In the genomic region with DNA sequence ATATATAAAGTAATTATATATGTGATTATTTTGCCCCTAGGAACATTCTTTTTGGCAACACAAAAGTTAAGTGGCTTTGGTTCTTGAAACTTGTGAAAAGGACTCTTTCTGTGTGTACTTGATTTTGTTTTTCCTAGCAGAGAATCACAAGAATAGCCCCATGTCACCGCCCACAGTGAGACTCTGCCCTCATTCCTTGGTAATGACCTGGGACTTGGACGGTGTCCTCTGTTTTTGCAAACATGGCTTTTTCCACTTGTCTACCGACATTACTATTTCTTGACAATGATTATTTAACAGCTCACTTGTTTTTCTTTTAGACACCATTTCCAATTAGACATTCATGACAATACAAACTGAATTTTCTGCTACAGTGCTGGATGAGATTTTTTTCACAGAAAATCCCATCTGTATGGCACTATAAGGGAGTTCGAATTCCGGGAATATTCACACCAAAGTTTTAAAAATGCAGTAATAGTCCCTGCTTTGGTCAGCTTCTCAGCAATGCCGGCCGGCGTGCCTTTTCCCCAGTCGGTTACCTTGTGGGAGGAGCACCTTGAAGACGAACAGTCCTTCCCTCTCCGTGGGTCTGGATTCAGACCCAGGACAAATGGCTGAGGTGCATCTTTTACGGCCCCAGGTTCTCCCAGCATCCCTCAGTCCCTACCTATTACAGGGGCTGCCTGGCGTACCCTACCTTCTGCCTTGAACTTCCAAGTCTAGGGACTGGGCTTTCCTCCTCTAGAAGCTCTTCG, we compare ENCODE assay signal across 14 mouse cellular contexts. TPM values are rescaled to one million over a fixed set of nuclear protein-coding genes. Genes with fewer than 3 reads are reported as not detected.
A peak's percentile ranks its signal among the peaks of the same experiment; 100 is the strongest.
DNase-seq lines count a peak whose midpoint lies in the region; ATAC-seq and TF ChIP-seq lines count a peak whose summit lies in the region.
"Had no signal": no experiment of that assay in that cellular context is flagged by ENCODE, and none has a peak within 500 bp of the region (broad histone marks: within the 10 kb centered on the region; RNA-seq: fewer than 3 reads in every experiment).

No protein-coding gene starts in this region.

- no peaks in the 10 kb centered on the region for H3K9me3 ChIP-seq in heart, embryonic 11.5 days (replicated peaks; ENCODE audit: control insufficient read depth, low read length)
- H3K9me3 ChIP-seq: hindbrain, embryonic 13.5 days; midbrain, embryonic 12.5 days had no signal

- WGBS in heart, embryonic 11.5 days (ENCODE audit: insufficient replicate concordance) = 65% methylated on average over 14 of the region's 14 CpGs
- 64% methylated on average over 14 of the region's 14 CpGs for WGBS in lung, adult 2 months

- no peak overlapping the region for H3K9ac ChIP-seq in heart, embryonic 11.5 days (ENCODE audit: low read depth, low read length)
- H3K9ac ChIP-seq: hindbrain, embryonic 13.5 days; midbrain, embryonic 12.5 days had no signal

- no peaks in the 10 kb centered on the region for H3K36me3 ChIP-seq in heart, embryonic 11.5 days (ENCODE audit: control insufficient read depth, insufficient read depth, low read length)
- H3K36me3 ChIP-seq: hindbrain, embryonic 13.5 days; midbrain, embryonic 12.5 days had no signal

- H3K27ac ChIP-seq in heart, embryonic 11.5 days (ENCODE audit: low read depth, low read length) = no peak overlapping the region
- H3K27ac ChIP-seq: hindbrain, embryonic 13.5 days; layer of hippocampus, adult 2 months; midbrain, embryonic 12.5 days had no signal

- H3K27me3 ChIP-seq in heart, embryonic 11.5 days (ENCODE audit: control insufficient read depth, insufficient read depth, low read length) = no peaks in the 10 kb centered on the region
- H3K27me3 ChIP-seq: hindbrain, embryonic 13.5 days had no signal

- no peak overlapping the region for H3K4me2 ChIP-seq in heart, embryonic 11.5 days
- H3K4me2 ChIP-seq: hindbrain, embryonic 13.5 days; midbrain, embryonic 12.5 days had no signal

- ATAC-seq in heart, embryonic 11.5 days (replicated peaks; ENCODE audit: insufficient number of reproducible peaks, low FRiP score, low TSS enrichment) = no peak
- ATAC-seq in monocyte, adult 5-6 weeks (replicated peaks; ENCODE audit: insufficient number of reproducible peaks, low FRiP score, low TSS enrichment, poor library complexity, severe bottlenecking) = no peak

- no peak overlapping the region for H3K4me3 ChIP-seq in heart, embryonic 11.5 days (ENCODE audit: low read depth, low read length)
- peak overlapping the region; percentile 19 for H3K4me3 ChIP-seq in lung, adult 2 months (replicated peaks; ENCODE audit: extremely low read depth, low read depth, low read length)
- H3K4me3 ChIP-seq: hindbrain, embryonic 13.5 days; layer of hippocampus, adult 2 months; midbrain, embryonic 12.5 days had no signal

- DNase-seq in heart, adult 18-20 months = peak; percentile 71 to 72
- peak; percentile 71 for DNase-seq in Muller cell, postnatal 12 days (ENCODE audit: inconsistent ontology term)
- DNase-seq in heart, postnatal 25 days (ENCODE audit: low spot score) = peak; percentile 32
- no peak for DNase-seq in lung, adult 2 months
- DNase-seq in embryo, embryonic 10 days (ENCODE audit: low spot score) = no peak
- no peak for DNase-seq in embryo, embryonic 9.5 days (ENCODE audit: extremely low spot score)
- DNase-seq: adrenal gland, postnatal 10 days; cerebellum, adult 11 months; embryo, embryonic 11 days had no signal

- TF ChIP-seq CTCF in lung, adult 2 months (IDR thresholded peaks at IDR 0.05; ENCODE audit: insufficient read depth, low read length) = no peak

- intact Hi-C loops in heart, postnatal 25 days (cut with DNase I) = no loop called here

- H3K4me1 ChIP-seq in heart, embryonic 11.5 days (ENCODE audit: control insufficient read depth, insufficient read depth, low read length) = no peaks in the 10 kb centered on the region
- H3K4me1 ChIP-seq in lung, adult 2 months (ENCODE audit: control insufficient read depth, insufficient read depth, low read length) = no peaks in the 10 kb centered on the region

- no peak for TF ChIP-seq POLR2A in lung, adult 2 months (IDR thresholded peaks at IDR 0.05; ENCODE audit: borderline replicate concordance, extremely low read depth, low read depth, low read length)

RNA-seq across cellular contexts. Expression of a gene that starts 22.4 kb away (rescaled TPM):
- 10 to 100 TPM; 27.9 to 30.7 TPM for total RNA-seq in heart, adult 18-20 months (2021)
- 1.8 and 1.9 TPM in 2 replicates for polyA plus RNA-seq in heart, embryonic 11.5 days (2014; fragmentation: Nextera tagmentation; extraction: Ambion mirVana)
- total RNA-seq in heart, postnatal 25 days (2021) = 10 to 100 TPM; 29.1 to 33.7 TPM
- 24.5 and 31.5 TPM in 2 replicates for polyA plus RNA-seq in lung, adult 2 months (2012; rRNA removed)
- not detected in 3 replicates for total RNA-seq in monocyte, adult 5-6 weeks (2017)

RNA-seq across cellular contexts. Expression of a gene that starts 55.6 kb away (rescaled TPM):
- total RNA-seq in heart, adult 18-20 months (2021) = 10 to 100 TPM; 38.1 to 40.5 TPM
- polyA plus RNA-seq in heart, embryonic 11.5 days (2014; fragmentation: Nextera tagmentation; extraction: Ambion mirVana) = 0.70 and 0.86 TPM in 2 replicates
- total RNA-seq in heart, postnatal 25 days (2021) = 10 to 100 TPM; 41.1 to 43.4 TPM
- 1.8 and 2.0 TPM in 2 replicates for polyA plus RNA-seq in lung, adult 2 months (2012; rRNA removed)
- 0.57 to 1.4 TPM in 2 of 3 replicates, not detected in the other for total RNA-seq in monocyte, adult 5-6 weeks (2017)

Comparison
In these comparisons a context has a peak if more than half of its experiments do, and no peak if none do; other contexts are left out.
1. DNase-seq: peak in heart, adult 18-20 months (2 of 2), Muller cell, postnatal 12 days (single experiment) and heart, postnatal 25 days (single experiment); none in lung, adult 2 months (single experiment), embryo, embryonic 10 days (single experiment) and embryo, embryonic 9.5 days (single experiment).
2. RNA of a gene that starts 22.4 kb away (total RNA-seq): 29.1 to 33.7 TPM in heart, postnatal 25 days and 27.9 to 30.7 TPM in heart, adult 18-20 months; not detected in monocyte, adult 5-6 weeks; every median in the first group is over 10 times any median in the second.
3. RNA of a gene that starts 55.6 kb away (total RNA-seq): 41.1 to 43.4 TPM in heart, postnatal 25 days and 38.1 to 40.5 TPM in heart, adult 18-20 months; 0.57 to 1.4 TPM in monocyte, adult 5-6 weeks; every median in the first group is over 10 times any median in the second.